Mouse (Mus musculus) heart, postnatal 0 days (tissue): Measurements from ENCODE around the gene Cdh9. TPM values are rescaled to one million over a fixed set of nuclear protein-coding genes. Genes with fewer than 3 reads are reported as not detected.

Source experiments
- ATAC-seq: fragments of 200-750 bp; cut with Nextera tagmentation; 2 replicates; pipeline ENCODE4 v1.8.0; 2017; ENCODE audit warnings: low read depth, moderate number of reproducible peaks, moderate library complexity; ENCODE audit not compliant: insufficient read depth
- DNase-seq: peaks from one replicate; pipeline ENCODE4 v3.0.0-alpha.2; 2016; ENCODE audit warnings: low spot score
- H3K27ac ChIP-seq: fragments of 300-500 bp; sonication (generic); 2 replicates; pipeline ENCODE4 v1.5.1; 2014; ENCODE audit warnings: low read depth, mild to moderate bottlenecking
- H3K27me3 ChIP-seq: fragments of 300-500 bp; sonication (generic); 2 replicates; pipeline ENCODE4 v1.6.1; 2014; ENCODE audit warnings: low read length, mixed read lengths; ENCODE audit not compliant: control insufficient read depth, insufficient read depth
- H3K36me3 ChIP-seq: fragments of 300-500 bp; sonication (generic); replicated peaks from 2 replicates; pipeline ENCODE4 v1.6.1; 2014; ENCODE audit warnings: low read length, mixed read lengths; ENCODE audit not compliant: control insufficient read depth, insufficient read depth
- H3K4me1 ChIP-seq: fragments of 300-500 bp; sonication (generic); 2 replicates; pipeline ENCODE4 v1.6.1; 2014; ENCODE audit warnings: antibody characterized with exemption; ENCODE audit not compliant: control insufficient read depth, insufficient read depth
- H3K4me2 ChIP-seq: fragments of 300-500 bp; sonication (generic); 2 replicates; pipeline ENCODE4 v1.6.1; 2014; ENCODE audit warnings: low read depth, mild to moderate bottlenecking, low read length, moderate library complexity
- H3K4me3 ChIP-seq: fragments of 300-500 bp; sonication (generic); 2 replicates; pipeline ENCODE4 v1.5.1; 2014; ENCODE audit warnings: low read depth, low read length
- H3K9ac ChIP-seq: fragments of 300-500 bp; sonication (generic); replicated peaks from 2 replicates; pipeline ENCODE4 v1.6.1; 2014; ENCODE audit warnings: low read depth, low read length, mixed read lengths
- H3K9me3 ChIP-seq: fragments of 300-500 bp; sonication (generic); replicated peaks from 2 replicates; pipeline ENCODE4 v1.6.1; 2016; ENCODE audit warnings: low read length; ENCODE audit not compliant: control insufficient read depth
- CTCF ChIP-seq: IDR thresholded peaks from 2 replicates; pipeline ENCODE4 v1.5.1; 2016; ENCODE audit warnings: antibody characterized with exemption, control low read depth, low read depth
- EP300 ChIP-seq: IDR thresholded peaks from 2 replicates; pipeline ENCODE4 v1.6.1; 2016; ENCODE audit warnings: antibody characterized with exemption, low read depth
- WGBS: fragments of 180-500 bp; shearing (Covaris S2); extraction: QIAGEN DNeasy Blood & Tissue Kit; methylation state at CpG from one replicate; pipeline ENCODE4 v1.1.7; 2014; 5-methylcytosine and 5-hydroxymethylcytosine counted together
- polyA plus RNA-seq: library from polyadenylated mRNA; unstranded; fragments of >200 nt; fragmentation: Nextera tagmentation; extraction: Ambion mirVana; gene quantifications from 2 replicates; pipeline ENCODE4 v1.2.1, GENCODE M21; 2015
- total RNA-seq: library from RNA; depleted of rRNA; stranded (reverse); fragments of >200 nt; gene quantifications from 2 replicates; pipeline ENCODE4 v1.2.3, GENCODE M21; 2014; ENCODE audit warnings: low replicate concordance

Cdh9 gene
- total and polyA plus RNA-seq, 2 experiments from 2014 or later: not detected

DNA sequence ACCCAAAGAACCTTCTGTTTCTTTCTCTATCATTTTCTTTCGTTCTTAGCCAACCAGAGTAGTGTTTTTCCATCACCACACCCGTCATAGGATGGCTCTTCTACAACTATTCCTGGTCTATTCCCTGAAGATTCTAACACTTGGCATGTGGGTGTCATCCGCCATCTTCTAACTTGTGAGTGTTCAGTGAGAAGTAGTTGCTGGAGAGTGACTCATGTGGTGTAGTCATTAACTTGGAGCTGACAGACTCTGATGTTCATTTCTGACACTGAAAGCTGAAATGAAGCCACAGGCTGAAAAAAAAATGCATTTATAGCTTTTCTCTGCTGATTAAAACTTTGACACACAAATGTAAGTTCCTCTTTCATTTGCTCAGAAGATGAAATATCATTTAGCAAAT is 34.7 kb downstream of the Cdh9 start:
- no peaks in the 10 kb centered on the region for H3K4me1 ChIP-seq
- TF ChIP-seq CTCF (no peak), EP300 (no peak)
- WGBS: 64% methylated on average over 3 of the region's 3 CpGs
- H3K9me3 ChIP-seq: no peaks in the 10 kb centered on the region
- H3K4me3 ChIP-seq: no peak overlapping the region
- no peak for ATAC-seq
- no peak overlapping the region for H3K4me2 ChIP-seq
- no peak overlapping the region for H3K9ac ChIP-seq
- no peak overlapping the region for H3K27ac ChIP-seq
- no peaks in the 10 kb centered on the region for H3K27me3 ChIP-seq
- no peaks in the 10 kb centered on the region for H3K36me3 ChIP-seq
- no peak for DNase-seq

DNA sequence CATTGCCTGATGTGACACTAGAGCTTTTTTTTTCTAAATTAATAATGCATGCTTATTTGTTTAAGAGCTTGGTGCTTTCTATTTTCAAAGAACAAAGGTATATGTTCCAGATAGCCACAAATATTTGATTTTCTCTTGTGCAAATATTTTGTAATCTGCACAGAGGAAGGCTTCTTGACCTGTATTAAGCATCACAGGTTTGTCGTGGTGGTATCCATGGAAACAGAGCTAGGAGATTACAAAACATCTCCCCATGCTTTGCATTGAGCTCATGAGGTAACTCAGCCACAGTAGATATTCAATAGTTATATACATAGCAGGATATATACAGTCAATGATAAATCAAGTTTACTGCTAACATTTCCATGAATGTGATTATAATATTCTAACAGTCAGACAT is 56.0 kb downstream of the Cdh9 start:
- Histone ChIP-seq H3K36me3 (no peaks in the 10 kb centered on the region), H3K4me1 (no peaks in the 10 kb centered on the region), H3K9me3 (no peaks in the 10 kb centered on the region), H3K4me3 (no peak overlapping the region), H3K4me2 (no peak overlapping the region), H3K9ac (no peak overlapping the region), H3K27me3 (no peaks in the 10 kb centered on the region), H3K27ac (no peak overlapping the region)
- TF ChIP-seq EP300: no peak
- DNase-seq (no peak), ATAC-seq (no peak)
- 56% methylated on average over 1 of the region's 1 CpGs for WGBS

DNA sequence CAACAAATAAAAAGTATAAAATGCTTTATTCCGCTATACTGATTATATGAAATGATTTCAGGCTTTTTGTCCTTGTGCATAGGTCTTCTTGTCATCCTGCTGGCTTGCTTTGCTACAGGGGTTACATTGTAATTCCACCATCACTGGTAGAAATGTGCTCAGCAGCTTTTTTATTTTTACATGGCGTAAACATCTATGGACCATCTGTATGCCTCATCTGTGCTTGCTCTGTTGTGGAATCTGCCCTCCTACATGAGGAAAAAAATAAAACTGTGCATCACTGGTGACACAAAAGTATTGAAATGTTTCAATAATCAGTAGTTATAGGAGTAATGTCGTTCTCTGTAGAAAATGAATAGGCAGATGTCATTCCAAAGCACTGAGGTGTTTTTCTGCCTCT is 64.3 kb downstream of the Cdh9 start:
- no peak for DNase-seq
- TF ChIP-seq EP300 (no peak), CTCF (no peak)
- Histone ChIP-seq H3K27me3 (no peaks in the 10 kb centered on the region), H3K4me1 (no peaks in the 10 kb centered on the region), H3K4me3 (no peak overlapping the region), H3K9me3 (no peaks in the 10 kb centered on the region), H3K4me2 (no peak overlapping the region), H3K36me3 (no peaks in the 10 kb centered on the region), H3K27ac (no peak overlapping the region), H3K9ac (no peak overlapping the region)
- no peak for ATAC-seq
- WGBS: 67% methylated on average over 3 of the region's 3 CpGs

DNA sequence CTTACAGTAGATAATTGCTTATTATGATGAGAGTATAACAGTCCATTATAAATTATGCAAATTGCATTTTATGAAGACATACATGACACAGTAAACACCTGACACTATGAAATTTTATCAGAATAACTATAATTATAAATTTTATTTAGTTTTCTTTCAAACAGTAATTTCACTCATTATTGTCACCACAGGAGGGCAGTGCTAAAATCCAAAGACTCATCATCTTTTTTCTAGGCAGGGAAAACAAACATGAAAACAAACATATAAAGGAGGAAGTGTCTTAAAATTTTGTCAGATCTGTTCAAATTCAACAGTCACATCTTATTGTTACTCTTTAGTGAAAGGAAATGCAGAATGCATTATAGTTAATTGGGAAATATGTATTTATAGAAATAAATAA is 72.7 kb downstream of the Cdh9 start:
- Histone ChIP-seq H3K9me3 (no peaks in the 10 kb centered on the region), H3K36me3 (no peaks in the 10 kb centered on the region), H3K27ac (no peak overlapping the region), H3K4me1 (no peaks in the 10 kb centered on the region), H3K27me3 (no peaks in the 10 kb centered on the region), H3K9ac (no peak overlapping the region), H3K4me2 (no peak overlapping the region), H3K4me3 (no peak overlapping the region)
- DNase-seq (no peak), ATAC-seq (no peak)
- no peak for TF ChIP-seq CTCF
- no peak for TF ChIP-seq EP300

DNA sequence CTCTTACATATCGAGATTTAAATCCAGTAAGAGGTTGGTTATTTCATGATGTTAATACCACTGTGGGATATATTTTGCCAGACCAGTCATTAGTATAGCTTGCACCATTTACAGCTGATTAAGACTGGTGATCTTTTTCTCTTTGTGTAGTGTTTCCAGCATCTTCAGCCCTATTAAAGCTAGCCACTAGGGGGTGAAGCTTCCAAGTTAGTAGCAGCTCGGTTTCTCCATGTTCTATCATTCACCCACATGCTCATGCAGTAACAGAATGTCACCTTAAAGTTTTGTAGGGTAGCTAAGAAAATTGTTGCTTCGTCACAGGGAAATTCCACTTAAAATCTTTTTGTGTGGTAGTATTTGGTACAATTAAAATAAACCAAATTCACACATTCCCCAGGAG is 82.2 kb downstream of the Cdh9 start:
- TF ChIP-seq EP300: no peak
- no peak for TF ChIP-seq CTCF
- ATAC-seq: no peak
- H3K9ac ChIP-seq: no peak overlapping the region
- H3K27me3 ChIP-seq: no peaks in the 10 kb centered on the region
- DNase-seq: no peak
- 50% methylated on average over 3 of the region's 3 CpGs for WGBS
- no peaks in the 10 kb centered on the region for H3K36me3 ChIP-seq
- H3K4me1 ChIP-seq: no peaks in the 10 kb centered on the region
- H3K9me3 ChIP-seq: no peaks in the 10 kb centered on the region
- no peak overlapping the region for H3K27ac ChIP-seq
- no peak overlapping the region for H3K4me2 ChIP-seq
- H3K4me3 ChIP-seq: no peak overlapping the region

DNA sequence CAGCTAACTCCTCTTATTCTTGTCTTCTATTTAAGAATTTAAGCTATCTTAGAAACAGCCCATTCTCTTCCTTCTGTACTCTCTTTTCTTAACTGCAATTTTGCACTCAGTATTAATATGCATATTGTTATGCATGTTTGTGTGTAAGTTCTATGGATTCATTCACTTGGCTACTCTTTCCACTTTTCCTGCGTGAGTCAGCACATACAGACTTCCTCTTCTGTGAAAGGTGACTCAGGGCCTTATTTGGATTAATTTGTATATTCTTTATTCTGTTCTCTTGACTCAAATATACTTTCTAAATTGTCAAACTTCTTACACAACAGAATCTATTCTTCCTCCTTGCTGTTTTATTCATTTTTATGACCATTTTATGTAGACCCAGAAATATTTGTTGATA is 85.5 kb downstream of the Cdh9 start:
- WGBS: 75% methylated on average over 1 of the region's 1 CpGs
- H3K27ac ChIP-seq: no peak overlapping the region
- H3K9me3 ChIP-seq: no peaks in the 10 kb centered on the region
- H3K9ac ChIP-seq: no peak overlapping the region
- H3K4me2 ChIP-seq: no peak overlapping the region
- no peak for TF ChIP-seq CTCF
- TF ChIP-seq EP300: no peak
- ATAC-seq (no peak), DNase-seq (no peak)
- H3K4me3 ChIP-seq: no peak overlapping the region
- H3K27me3 ChIP-seq: no peaks in the 10 kb centered on the region
- no peaks in the 10 kb centered on the region for H3K4me1 ChIP-seq
- H3K36me3 ChIP-seq: no peaks in the 10 kb centered on the region
